19 mouse cellular contexts compared by ENCODE assay signal in genomic region chr13:111043637-111044036, GRCm38 (mm10).
DNase-seq lines count a peak whose midpoint lies in the region; ATAC-seq and TF ChIP-seq lines count a peak whose summit lies in the region.
"Had no signal": no experiment of that assay in that cellular context is flagged by ENCODE, and none has a peak within 500 bp of the region (broad histone marks: within the 10 kb centered on the region; RNA-seq: fewer than 3 reads in every experiment).

No protein-coding gene starts in this region.

- intact Hi-C loops in heart, postnatal 14 days (cut with DNase I): no loop called here

- no peak overlapping the region for H3K9ac ChIP-seq in kidney, embryonic 15.5 days
- H3K9ac ChIP-seq: embryonic facial prominence, embryonic 12.5 days; forebrain, postnatal 0 days; hindbrain, embryonic 12.5 days; intestine, embryonic 15.5 days; neural tube, embryonic 13.5 days had no signal

- no peak overlapping the region for H3K27ac ChIP-seq in kidney, embryonic 15.5 days
- no peak overlapping the region for H3K27ac ChIP-seq in cerebellum, adult 2 months (ENCODE audit: insufficient read depth, low read length)
- H3K27ac ChIP-seq: embryonic facial prominence, embryonic 12.5 days; intestine, embryonic 15.5 days had no signal

- WGBS in kidney, embryonic 15.5 days: 12% methylated on average over 2 of the region's 2 CpGs
- 66% methylated on average over 2 of the region's 2 CpGs for WGBS in cerebellum, adult 2 months

- no peak for DNase-seq in kidney, adult 8-10 months
- DNase-seq in 416B (ENCODE audit: low read depth): peak; percentile 98
- peak; percentile 62 for DNase-seq in embryo, embryonic 10 days (ENCODE audit: low spot score)
- no peak for DNase-seq in cerebellum, adult 2 months
- no peak for DNase-seq in heart, postnatal 14 days
- DNase-seq in spleen, adult 12 weeks (ENCODE audit: low spot score): no peak
- DNase-seq: adrenal gland, postnatal 36 days; cerebellum, adult 9-10 months; kidney, postnatal 36 days; lung, adult 18-20 months; lung, postnatal 4 days; thymus, postnatal 4 days had no signal

- H3K4me3 ChIP-seq in kidney, embryonic 15.5 days (replicated peaks): no peak overlapping the region
- H3K4me3 ChIP-seq in cerebellum, adult 2 months (replicated peaks; ENCODE audit: insufficient read depth, low read depth, low read length): no peak overlapping the region
- H3K4me3 ChIP-seq: embryonic facial prominence, embryonic 12.5 days; hindbrain, embryonic 12.5 days; intestine, embryonic 15.5 days; neural tube, embryonic 13.5 days had no signal

- ATAC-seq in kidney, embryonic 15.5 days (replicated peaks; ENCODE audit: low FRiP score): peak; percentile 18; the same call in 1 of the 2 replicates
- ATAC-seq in megakaryocyte progenitor cell, adult 5-6 weeks (replicated peaks; ENCODE audit: poor library complexity): peak; percentile 72
- ATAC-seq: forebrain, postnatal 0 days had no signal

- no peak for TF ChIP-seq CTCF in cerebellum, adult 2 months (IDR thresholded peaks at IDR 0.05; ENCODE audit: borderline replicate concordance, insufficient read depth, low read depth, low read length)

- H3K36me3 ChIP-seq in kidney, embryonic 15.5 days: no peaks in the 10 kb centered on the region
- H3K36me3 ChIP-seq: embryonic facial prominence, embryonic 12.5 days; hindbrain, embryonic 12.5 days; intestine, embryonic 15.5 days; neural tube, embryonic 13.5 days had no signal

- TF ChIP-seq POLR2A in cerebellum, adult 2 months (IDR thresholded peaks at IDR 0.05; ENCODE audit: borderline replicate concordance, insufficient read depth, low read length): no peak

- H3K4me1 ChIP-seq in kidney, embryonic 15.5 days: peaks cover 12% of the 10 kb centered on the region
- H3K4me1 ChIP-seq in cerebellum, adult 2 months (ENCODE audit: control insufficient read depth, insufficient read depth, low read length): no peaks in the 10 kb centered on the region; the same call in 1 of the 2 replicates
- H3K4me1 ChIP-seq: intestine, embryonic 15.5 days; neural tube, embryonic 13.5 days had no signal

- H3K4me2 ChIP-seq in kidney, embryonic 15.5 days: no peak overlapping the region
- H3K4me2 ChIP-seq: embryonic facial prominence, embryonic 12.5 days; hindbrain, embryonic 12.5 days; intestine, embryonic 15.5 days; neural tube, embryonic 13.5 days had no signal

- H3K27me3 ChIP-seq in kidney, embryonic 15.5 days: no peaks in the 10 kb centered on the region
- H3K27me3 ChIP-seq in cerebellum, adult 2 months (ENCODE audit: control insufficient read depth, insufficient read depth, low read length): no peaks in the 10 kb centered on the region
- H3K27me3 ChIP-seq: embryonic facial prominence, embryonic 12.5 days; hindbrain, embryonic 12.5 days; intestine, embryonic 15.5 days; neural tube, embryonic 13.5 days had no signal

- H3K9me3 ChIP-seq in kidney, embryonic 15.5 days (replicated peaks): no peaks in the 10 kb centered on the region
- H3K9me3 ChIP-seq: embryonic facial prominence, embryonic 12.5 days; hindbrain, embryonic 12.5 days; intestine, embryonic 15.5 days; neural tube, embryonic 13.5 days had no signal

Comparison
In these comparisons a context has a peak if more than half of its experiments do, and no peak if none do; other contexts are left out.
1. DNase-seq: peak in 416B (single experiment) and embryo, embryonic 10 days (single experiment); none in kidney, adult 8-10 months (0 of 2), cerebellum, adult 2 months (0 of 2), heart, postnatal 14 days (0 of 2) and spleen, adult 12 weeks (single experiment).